Mouse (Mus musculus): Measurements from ENCODE around the gene Tmem239.

Tmem239 gene

DNA sequence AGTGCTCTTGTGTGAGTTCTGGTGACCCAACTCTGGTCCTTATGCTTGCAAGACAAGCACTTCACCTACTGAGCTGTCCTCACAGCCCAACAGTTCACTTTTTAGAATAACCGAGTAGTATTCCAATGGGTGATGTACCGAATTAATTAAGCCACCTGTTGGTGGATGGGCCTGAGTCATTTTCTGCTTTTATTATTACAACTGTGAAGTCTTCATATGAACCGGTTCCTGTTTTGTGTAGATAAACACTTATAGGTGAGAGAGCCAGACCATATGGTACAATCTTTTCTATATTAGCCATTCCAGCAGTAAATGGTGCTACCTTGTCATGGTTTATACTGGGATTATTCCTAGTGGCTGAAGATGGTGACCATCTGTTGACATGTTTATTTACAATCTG, 6.5 kb downstream of the Tmem239 start:
- no peak for DNase-seq

DNA sequence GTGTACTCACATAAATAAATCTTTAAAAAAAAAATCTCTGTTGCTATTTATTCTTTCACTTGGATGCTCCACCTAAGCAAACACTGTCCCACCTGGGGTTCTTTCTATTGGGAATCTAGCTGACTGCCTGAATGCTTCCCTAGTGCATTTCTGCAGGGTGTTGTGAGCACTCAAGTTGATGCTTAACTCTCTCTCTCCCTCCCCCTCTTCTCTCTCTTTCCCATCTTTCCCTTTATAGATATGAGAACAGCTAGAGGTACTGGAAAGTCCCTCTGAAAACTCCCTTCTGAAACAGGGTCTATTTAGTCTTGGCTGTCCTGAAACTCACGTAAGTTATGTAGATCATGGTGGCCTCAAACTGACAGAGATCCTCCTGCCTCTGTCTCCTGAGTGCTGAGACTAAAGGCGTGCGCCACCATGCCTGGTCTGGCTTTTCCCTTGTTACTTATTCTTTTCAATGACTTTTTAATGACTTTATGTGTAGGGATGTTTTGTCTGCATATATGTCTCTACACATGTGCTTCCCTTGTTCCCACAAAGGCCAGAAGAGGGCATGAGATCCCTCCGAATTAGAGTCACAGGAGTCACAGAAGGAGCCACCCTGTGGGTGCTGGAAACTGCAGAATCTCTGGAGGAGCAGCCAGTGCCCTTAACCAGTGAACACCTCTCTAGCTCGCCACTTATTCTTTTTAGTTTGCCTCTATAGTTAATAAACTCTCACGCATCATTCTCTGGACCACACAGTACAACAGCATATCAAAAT, 8.0 kb downstream of the Tmem239 start:
- DNase-seq = no peak

DNA sequence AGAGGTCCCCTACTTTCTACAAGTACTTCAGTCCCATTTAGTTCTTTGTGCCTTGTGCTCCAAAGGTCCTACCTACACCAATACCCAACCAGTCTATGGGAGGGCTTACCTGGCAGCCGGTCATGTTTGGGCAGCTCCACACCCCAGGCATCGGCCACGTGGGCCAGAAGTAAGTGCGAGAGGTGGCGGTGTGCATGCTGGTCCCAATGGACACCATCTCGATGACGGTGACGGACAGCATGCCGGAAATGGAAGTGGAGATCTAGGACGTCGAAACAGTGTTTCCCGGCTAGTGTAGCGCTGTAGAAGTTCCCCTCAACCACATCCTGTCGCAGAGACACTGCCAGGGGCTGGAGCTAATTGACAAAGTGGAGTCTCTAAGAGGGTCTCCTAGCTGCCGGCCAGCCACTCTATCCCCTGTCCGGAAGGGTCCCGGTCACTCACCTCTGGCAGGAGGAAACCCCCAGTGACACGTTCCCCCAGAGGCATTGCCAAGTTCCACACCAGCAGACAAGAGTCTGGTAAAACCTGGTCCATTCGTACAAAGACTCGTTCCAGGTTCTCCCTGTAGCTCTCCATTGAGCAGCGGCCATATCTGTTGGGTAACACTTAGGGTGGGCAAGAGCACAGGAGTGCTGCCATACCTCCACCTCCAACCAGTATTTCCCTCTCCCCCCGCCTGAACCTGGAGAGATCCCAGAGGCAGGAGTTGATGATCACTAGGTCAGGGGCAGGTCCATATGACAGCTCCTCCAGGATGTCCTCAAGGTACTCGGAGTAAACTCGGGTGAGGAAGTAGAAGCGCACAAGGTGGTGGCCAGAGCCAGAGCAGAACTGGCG, 15.7 kb downstream of the Tmem239 start:
- peak; percentile 52 for DNase-seq

DNA sequence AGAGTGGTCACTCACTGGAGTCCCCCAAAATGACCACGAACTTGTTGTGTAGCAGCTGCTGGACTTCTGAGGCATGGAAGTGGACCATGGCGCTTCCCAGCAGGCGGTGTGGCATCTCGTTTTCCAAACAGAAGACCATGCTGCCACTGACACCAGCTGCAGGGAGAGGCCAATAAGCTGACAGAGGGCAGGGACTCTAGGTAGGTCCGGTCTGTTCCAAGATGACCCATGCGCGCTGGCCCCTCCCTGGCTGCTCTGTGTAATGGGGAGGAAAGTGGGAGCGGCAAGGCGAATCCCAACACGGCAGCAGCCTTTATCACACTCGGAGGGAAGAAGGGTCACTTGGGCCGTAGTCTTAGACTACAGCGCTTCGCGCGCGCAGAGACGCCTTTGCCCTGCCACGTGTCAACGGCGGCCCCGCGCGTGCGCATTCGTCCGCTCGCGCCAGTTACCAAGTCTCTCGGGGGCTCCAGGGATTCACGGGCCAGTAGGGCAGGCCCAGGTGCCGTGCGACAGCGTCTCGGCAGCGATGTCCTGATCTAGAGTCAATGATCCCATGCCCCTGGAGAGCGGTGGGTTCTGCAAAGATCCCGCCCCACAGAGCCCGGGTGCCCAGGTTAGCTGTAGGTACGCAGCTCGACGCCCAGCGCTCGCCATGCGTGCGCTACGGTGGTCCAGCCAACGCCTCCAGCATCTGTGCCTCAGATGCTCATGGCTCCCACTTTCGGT, 17.3 kb downstream of the Tmem239 start:
- DNase-seq = peak; percentile 85

DNA sequence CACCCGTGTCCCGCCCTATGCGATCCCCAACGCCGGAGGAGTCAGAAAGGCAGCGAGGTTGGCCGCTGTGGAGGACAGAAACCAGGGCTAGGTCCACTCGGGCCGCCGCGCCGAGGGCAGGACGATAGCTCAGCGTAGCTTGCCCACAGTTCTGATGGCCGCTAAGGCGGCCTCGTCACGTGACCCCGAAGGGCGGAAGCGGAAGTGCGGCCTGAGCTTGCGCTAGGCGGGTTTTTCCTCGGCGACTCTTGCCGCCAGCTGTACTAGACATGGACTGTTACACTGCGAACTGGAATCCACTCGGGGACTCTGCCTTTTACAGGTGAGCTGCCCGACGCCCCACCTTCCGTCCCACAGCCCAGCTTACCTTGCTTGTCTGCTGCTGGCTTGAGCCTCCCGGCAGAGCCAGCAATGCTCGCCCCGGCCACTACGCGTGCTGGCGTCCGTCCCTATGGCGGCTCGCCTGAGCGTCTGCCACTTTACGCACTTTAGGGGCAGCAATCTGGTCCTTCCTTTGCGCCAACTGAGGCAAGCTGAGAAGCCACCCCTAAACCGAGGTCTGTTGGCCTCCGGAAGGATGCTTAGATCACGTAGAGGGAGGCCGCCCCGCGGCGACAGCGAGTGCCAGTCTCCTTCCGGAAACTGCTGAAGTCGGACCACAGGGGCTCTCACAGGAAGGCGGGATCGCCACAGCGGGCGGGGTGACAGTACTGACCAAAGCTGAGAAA, 18.0 kb downstream of the Tmem239 start, which contains the start of the genes Vps16 and Pced1a:
TSS of gene Vps16 (plus strand) at position 214 of the 728 bp plus-strand sequence.
TSS of gene Pced1a (minus strand) at position 576 of the 728 bp plus-strand sequence.
- DNase-seq = peak; percentile 94

DNA sequence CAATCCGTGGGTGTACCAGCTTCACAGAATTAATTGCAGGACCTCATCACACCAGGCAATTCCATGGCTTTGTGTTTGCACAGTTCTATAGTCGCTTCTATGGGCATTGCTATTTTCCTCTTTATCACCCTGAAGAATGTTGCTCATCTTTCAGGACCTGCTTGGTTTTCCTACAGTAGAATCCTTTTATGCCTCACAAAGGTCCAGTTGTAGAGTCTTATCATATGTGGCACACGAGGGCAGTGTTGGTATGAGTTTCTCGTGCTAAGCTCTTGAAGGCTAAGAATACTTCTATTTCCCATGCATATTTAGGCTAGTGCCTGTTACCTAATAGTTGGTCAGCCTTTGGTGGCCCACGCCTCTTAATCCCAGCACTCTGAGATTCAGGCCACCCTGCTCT, 18.8 kb downstream of the Tmem239 start:
- DNase-seq = no peak

DNA sequence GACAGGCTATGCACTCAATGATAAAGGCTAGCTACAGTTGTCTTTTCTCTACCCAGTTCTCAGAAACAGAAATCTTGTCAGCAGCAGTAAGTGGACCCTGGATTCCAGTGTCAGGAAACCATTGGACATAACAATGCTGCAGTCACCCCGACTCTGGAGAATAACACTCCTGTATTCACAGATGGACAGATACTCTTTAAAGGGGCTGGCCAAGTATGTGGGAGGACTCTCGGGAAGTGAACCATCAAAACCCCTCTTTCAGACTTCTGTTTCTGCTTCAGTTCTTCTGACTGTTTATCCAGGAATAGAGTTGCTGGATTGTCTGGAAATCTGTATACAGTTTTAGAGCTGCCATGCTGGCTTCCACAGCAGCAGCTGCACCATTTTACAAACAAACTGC, 23.6 kb downstream of the Tmem239 start:
- DNase-seq = no peak

DNA sequence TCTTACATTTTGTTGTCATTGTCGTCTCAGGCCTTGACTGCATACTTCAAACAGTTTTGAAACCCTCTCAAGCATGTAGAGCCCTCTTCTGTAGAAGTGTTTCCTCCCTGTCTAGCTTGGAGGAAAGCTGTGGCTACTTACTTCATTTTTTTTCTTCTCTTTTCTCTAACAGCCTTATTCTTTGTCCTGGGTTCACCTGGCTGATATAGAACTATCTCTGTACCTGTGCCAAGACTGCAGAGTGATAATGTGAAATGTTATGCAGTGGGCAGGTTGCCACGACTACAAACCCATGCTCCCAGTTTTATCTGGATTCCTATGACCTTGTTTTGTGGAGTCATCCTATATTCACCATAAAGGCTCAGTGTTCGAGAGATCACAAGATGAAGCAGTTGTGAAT, 24.2 kb downstream of the Tmem239 start:
- no peak for DNase-seq

DNA sequence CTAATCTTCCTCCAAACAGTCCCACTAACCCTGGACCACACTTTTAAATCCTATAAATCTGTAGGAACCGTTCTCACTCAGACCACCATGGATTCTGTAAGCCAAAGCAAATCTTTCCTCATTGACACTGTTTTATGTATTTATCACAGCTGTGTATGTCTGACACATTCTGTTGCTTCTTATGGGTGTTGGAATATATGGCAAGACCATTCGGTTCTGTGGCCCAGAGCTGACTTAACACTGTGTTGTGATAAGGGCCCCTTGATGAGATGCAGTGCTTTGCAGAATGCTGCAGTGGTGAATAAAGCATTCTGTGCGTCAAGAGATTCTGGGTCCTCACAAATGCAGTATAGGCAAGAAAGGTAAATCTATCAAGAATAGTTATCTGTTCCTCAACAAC, 25.9 kb downstream of the Tmem239 start:
- no peak for DNase-seq

DNA sequence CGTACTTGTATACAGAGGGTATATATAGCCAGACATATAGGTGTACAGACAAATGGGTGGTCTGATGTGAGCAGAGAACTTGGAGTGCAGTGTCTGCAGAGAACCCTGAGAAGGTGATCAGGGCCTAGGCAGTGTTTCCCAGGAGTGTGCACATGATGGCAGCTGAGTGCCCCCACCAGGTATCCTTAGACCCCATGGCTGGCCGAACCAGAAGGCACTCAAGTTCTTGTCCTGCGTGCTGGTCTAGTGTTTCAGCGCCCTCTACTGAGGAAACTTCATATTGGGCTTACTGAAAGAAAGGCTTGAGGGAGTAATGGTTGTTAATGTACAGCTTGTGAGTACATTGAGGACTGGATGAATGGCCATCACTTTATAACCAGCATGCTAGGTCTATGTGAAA, 26.9 kb downstream of the Tmem239 start:
- DNase-seq = no peak

DNA sequence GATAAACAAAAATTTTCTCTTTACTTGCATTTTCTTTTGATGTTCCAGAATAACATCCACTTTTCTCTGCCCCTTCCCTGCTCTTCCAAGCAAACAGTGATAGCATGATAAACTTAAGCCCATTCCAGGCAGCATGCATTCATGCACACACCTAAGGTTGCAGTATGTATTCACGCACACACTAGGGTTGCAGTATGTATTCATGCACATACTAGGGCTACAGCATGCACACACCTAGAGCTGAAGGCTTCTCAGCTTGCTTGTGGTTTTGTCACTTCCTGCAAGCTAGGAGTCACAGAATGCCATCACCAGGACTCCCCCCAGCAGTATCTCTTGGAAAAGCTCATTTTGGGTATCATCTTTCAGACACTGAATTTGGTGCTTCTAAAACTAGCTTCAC, 30.5 kb downstream of the Tmem239 start:
- no peak for DNase-seq

DNA sequence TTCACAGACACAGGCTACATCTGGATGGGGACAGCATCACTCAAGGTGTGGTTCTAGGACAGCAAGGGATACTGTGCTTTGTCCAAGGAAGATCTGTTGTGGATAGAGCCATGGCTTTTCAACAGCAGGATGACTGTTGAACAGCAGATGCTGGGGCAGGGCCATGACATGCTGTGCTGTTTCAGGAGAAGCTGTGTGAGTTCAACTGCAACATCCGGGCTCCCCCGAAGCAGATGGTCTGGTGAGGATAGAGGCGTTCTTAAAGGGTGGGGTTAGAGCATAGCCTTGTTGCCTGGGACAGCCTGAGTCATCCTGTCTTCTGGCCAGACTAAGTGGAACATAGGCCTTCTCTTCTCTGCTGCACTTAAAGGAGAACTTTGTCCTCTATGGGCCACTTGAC, 32.6 kb downstream of the Tmem239 start:
- DNase-seq = no peak

DNA sequence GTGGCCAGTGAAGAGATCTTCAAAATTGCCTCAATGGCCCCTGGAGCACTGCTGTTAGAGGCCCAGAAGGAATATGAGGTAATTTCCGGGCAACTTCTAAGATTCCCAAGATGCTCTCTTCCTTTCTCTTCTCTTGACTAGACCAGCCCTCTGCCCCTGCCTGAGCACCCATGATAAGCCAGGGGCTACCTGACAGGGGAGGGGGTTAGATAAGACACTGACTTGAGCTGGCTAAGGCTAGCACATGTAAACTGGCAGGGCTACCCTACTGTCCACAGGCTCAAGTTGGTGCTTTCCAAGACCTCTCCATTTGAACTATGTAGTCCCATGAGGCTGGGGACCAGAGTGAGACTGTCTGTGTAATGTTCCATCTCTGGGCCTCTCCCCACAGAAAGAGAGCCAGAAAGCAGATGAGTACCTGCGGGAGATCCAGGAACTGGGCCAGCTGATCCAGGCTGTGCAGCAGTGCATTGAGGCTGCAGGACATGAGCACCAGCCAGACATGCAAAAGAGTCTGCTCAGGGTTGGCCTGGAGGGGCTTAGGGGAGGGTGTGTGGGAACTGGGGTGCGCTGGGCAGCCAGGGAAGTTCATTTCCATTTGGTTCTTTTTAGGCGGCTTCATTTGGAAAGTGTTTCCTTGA, 33.7 kb downstream of the Tmem239 start:
- no peak for DNase-seq

DNA sequence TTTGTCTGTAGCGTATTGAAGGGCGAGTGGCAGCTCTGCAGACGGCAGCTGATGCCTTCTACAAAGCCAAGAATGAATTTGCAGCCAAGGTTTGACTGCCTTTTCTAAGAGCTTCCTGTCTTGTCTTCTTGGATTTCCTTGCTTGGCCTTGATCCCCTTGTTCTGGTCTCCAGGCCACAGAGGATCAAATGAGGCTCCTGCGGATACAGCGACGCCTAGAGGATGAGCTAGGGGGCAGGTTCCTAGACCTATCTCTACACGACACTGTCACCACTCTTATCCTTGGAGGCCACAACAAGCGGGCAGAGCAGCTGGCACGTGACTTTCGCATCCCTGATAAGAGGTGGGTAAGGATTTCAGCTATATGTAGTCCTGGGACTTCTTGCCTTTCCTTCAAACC, 35.9 kb downstream of the Tmem239 start:
- no peak for DNase-seq

DNA sequence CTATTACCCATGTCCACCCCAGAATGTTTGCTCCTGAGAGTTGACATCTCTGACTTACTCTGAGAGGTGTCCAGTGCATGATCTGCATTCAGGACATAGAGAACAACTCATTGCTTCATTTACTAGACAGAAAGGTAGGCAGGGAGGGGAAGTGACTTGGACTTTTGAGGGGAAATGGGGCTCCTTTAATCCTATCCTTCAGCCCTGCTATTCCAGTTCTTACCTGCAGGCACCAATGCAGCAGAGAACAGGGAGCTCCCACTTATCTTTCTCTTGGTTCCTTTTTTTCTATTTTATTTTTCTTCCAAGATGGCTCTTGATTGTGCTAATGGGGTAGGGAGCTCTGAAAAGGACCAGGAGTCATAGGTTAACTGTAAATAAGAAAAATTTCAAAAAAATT, 42.2 kb downstream of the Tmem239 start:
- no peak for DNase-seq

DNA sequence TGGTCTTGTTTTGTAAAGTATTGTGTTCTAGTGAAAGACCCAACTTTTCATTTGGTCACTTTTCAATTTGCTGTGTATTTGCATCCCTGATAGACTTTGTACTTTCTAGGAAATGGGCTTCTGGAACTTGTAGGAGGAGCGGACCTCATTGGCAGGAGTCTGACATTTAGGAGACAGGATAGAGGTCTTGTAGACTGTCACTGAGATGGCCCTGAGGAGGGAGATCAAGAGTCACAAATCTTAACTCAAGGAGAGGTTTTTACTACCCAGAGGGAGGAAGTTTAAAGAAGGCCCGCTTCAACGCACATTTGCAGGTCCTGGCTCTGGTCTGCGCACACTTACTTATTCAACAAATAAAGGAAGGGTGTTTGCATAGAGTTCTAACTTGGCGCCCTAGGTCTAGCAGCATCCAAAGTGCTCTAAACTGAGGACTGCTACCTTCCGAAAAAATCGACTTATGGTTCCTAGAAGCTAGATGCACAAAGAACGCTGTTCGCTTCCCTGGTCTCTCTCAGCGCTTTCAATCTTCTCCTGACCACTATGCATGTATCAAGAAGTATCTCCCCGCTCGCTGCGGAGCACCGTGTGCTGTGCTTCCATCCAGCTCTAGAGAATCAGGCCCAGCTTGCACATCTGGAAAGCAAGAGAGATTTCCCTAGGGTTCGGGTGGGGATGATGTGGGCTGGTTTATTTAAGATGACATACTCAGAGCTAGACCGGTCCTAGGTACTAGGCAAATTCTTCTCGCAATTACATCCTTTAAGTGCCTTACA, 42.9 kb downstream of the Tmem239 start:
- no peak for DNase-seq

DNA sequence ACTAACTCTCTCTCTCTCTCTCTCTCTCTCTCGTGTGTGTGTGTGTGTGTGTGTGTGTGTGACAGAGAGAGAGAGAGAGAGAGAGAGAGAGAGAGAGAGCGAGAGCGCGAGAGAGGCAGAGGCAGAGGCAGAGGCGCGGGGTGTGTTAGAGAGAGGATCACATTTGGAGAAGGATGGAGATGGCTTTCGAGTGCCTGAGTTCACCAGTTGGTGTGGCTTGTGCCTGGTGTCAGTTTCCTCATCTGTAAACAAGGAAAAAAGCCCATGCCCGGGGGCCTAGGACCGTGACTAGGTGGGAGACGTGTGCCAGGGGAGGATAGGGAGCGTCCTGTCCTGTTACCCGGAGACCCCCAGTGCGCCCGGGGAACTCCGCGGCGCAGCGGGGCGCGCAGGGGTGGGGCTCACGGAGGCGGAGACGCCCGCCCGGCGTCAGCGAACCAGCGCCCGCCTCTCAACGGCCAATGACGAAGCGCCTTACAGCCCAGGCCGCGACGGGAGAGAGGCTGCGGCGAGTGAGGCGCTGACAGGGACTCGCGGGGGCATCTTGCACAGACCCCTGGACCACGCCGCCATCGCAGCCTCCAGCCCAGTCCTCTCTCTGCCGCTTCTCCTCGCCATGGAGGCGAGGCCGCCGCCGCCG, 43.6 kb downstream of the Tmem239 start, which contains the start of gene Ptpra:
TSS of gene Ptpra (plus strand) at position 485 of the 640 bp plus-strand sequence.
- peak; percentile 88 for DNase-seq

DNA sequence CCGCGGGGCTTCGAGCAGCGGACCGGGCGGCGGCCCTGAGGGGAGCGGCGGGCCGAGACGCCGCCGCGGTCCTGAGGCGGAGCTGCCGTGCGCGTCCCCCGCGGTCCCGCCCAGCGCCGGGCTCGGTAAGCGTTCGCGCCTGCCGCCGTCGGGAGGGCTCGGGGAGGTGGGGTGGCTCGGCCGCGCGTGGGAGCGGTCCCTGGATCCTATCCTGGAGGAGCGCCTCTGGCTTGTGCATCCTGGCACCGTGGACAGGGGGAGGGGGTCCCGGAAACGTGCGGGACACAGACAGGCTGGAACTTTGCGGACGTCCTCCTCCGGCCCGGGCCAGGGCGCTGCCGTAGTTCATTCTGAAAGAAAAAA, 44.1 kb downstream of the Tmem239 start:
- peak; percentile 75 for DNase-seq

DNA sequence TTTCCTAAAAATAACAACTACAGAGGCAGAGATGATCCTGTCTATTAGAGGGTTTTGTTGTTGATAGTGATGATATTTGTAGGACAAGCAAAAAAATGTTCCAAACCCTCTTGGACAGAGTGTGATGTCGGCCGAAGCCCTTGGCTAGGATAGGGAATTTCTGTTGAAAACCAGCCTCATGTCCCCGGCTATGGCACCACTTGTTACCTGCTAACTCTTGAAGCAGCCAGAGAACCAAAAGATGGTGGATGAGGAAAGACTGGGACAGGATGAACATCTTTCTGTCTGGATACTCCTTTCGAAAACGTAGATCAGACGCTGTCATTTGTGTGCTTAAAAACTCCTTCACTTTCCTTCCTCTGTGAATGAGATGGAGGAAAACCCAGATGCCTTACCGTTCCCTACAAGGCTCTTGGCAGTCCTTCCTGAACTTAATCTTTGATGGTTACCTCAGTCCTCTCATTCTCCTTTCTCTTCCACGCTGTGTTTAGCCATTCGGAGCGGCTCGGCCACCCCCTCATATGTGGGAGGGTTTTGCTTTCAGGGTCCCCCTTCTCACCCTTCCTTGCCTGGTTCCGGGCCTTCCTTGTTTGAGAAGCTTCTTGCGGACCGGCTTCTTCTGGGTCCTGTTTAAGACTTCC, 44.9 kb downstream of the Tmem239 start:
- no peak for DNase-seq

DNA sequence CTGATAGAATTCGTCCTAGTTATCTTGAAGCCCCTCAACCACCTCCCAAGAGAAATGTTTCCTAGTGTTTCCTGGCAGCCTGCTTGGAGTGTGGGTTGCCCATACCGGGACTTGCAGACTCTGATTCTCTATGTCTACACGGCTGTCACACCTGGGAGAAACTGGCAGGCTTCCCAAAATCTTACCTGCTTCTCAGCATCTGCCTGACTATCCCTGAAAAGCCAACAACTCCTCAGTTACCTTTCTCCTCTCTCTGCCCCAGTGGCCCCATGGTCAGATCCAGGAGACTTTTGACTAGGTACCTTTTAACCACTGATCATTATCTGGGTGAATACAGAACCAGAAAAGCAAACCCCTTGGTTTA, 45.4 kb downstream of the Tmem239 start:
- DNase-seq = peak; percentile 28

Measured in cerebellum, adult 11-12 months (tissue).